Mouse (Mus musculus): Measurements from ENCODE around the gene Clec4e. TPM values are rescaled to one million over a fixed set of nuclear protein-coding genes. Genes with fewer than 3 reads are reported as not detected.
"Not testable (repeated sequence)": the region's sequence is repeated elsewhere in the genome, so short reads cannot be mapped to it uniquely, and the experiment has no call there.

Clec4e gene
- polyA plus RNA-seq (2014; fragmentation: Nextera tagmentation; extraction: Ambion mirVana): not detected in 2 replicates

- Histone ChIP-seq H3K4me3 (ENCODE audit: low read depth, low read length) (no peak within 1 kb of the TSS), H3K9me3 (ENCODE audit: control insufficient read depth, low read length) (no peaks in the 10 kb centered on the region), H3K27ac (ENCODE audit: low read depth, low read length) (no peak within 1 kb of the TSS), H3K4me1 (ENCODE audit: control insufficient read depth, insufficient read depth, low read length) (no peaks in the 10 kb centered on the region), H3K9ac (ENCODE audit: low read length) (no peak within 1 kb of the TSS), H3K36me3 (ENCODE audit: control insufficient read depth, insufficient read depth, low read length) (no peaks in the 10 kb centered on the region), H3K27me3 (ENCODE audit: control insufficient read depth, insufficient read depth, low read length) (no peaks in the 10 kb centered on the region), H3K4me2 (ENCODE audit: low read depth) (no peak within 1 kb of the TSS)
- 87% methylated on average over 4 of the region's 4 CpGs for WGBS
- DNase-seq (ENCODE audit: low spot score) (no peak), ATAC-seq (ENCODE audit: insufficient read depth, low FRiP score, low TSS enrichment) (no peak)
These were observed at the start of gene Clec4e for GRCm38 (mm10) chr6:123289753-123290152. Gene Clec4e, minus strand, starts transcription at chr6:123289870.

- WGBS: 48% methylated on average over 2 of the region's 2 CpGs
- Histone ChIP-seq H3K27me3 (ENCODE audit: control insufficient read depth, insufficient read depth, low read length) (no peaks in the 10 kb centered on the region), H3K36me3 (ENCODE audit: control insufficient read depth, insufficient read depth, low read length) (no peaks in the 10 kb centered on the region), H3K4me3 (ENCODE audit: low read depth, low read length) (no peak overlapping the region), H3K4me1 (ENCODE audit: control insufficient read depth, insufficient read depth, low read length) (no peaks in the 10 kb centered on the region), H3K9me3 (ENCODE audit: control insufficient read depth, low read length) (no peaks in the 10 kb centered on the region), H3K9ac (ENCODE audit: low read length) (no peak overlapping the region), H3K4me2 (ENCODE audit: low read depth) (no peak overlapping the region), H3K27ac (ENCODE audit: low read depth, low read length) (no peak overlapping the region)
- no peak for ATAC-seq (ENCODE audit: insufficient read depth, low FRiP score, low TSS enrichment)
- DNase-seq (ENCODE audit: low spot score): no peak
These were observed 42.8 kb upstream of the Clec4e start for GRCm38 (mm10) chr6:123332503-123332902.

GRCm38 (mm10) chr6:123308033-123308432 is 18.4 kb upstream of the Clec4e start, which contains the start of gene Vmn2r19:
Gene Vmn2r19, plus strand, starts transcription at chr6:123308333.
- 83% methylated on average over 2 of the region's 2 CpGs for WGBS
- no peaks in the 10 kb centered on the region for H3K4me1 ChIP-seq (ENCODE audit: control insufficient read depth, insufficient read depth, low read length)
- no peak within 1 kb of the TSS for H3K4me3 ChIP-seq (ENCODE audit: low read depth, low read length)
- no peaks in the 10 kb centered on the region for H3K9me3 ChIP-seq (ENCODE audit: control insufficient read depth, low read length)
- no peaks in the 10 kb centered on the region for H3K36me3 ChIP-seq (ENCODE audit: control insufficient read depth, insufficient read depth, low read length)
- no peaks in the 10 kb centered on the region for H3K27me3 ChIP-seq (ENCODE audit: control insufficient read depth, insufficient read depth, low read length)
- no peak for DNase-seq (ENCODE audit: low spot score)
- no peak for ATAC-seq (ENCODE audit: insufficient read depth, low FRiP score, low TSS enrichment)
- H3K4me2 ChIP-seq (ENCODE audit: low read depth): no peak within 1 kb of the TSS
- no peak within 1 kb of the TSS for H3K27ac ChIP-seq (ENCODE audit: low read depth, low read length)
- H3K9ac ChIP-seq (ENCODE audit: low read length): no peak within 1 kb of the TSS

GRCm38 (mm10) chr6:123306315-123306714 is 16.6 kb upstream of the Clec4e start:
- H3K4me3 ChIP-seq (ENCODE audit: low read depth, low read length); ATAC-seq (ENCODE audit: insufficient read depth, low FRiP score, low TSS enrichment); H3K27me3 ChIP-seq (ENCODE audit: control insufficient read depth, insufficient read depth, low read length); H3K9me3 ChIP-seq (ENCODE audit: control insufficient read depth, low read length); H3K36me3 ChIP-seq (ENCODE audit: control insufficient read depth, insufficient read depth, low read length); H3K4me1 ChIP-seq (ENCODE audit: control insufficient read depth, insufficient read depth, low read length); H3K9ac ChIP-seq (ENCODE audit: low read length); H3K27ac ChIP-seq (ENCODE audit: low read depth, low read length); DNase-seq (ENCODE audit: low spot score); H3K4me2 ChIP-seq (ENCODE audit: low read depth): not testable (repeated sequence)
- 80% methylated on average over 7 of the region's 7 CpGs for WGBS

GRCm38 (mm10) chr6:123296687-123297086 is 7.0 kb upstream of the Clec4e start:
- DNase-seq (ENCODE audit: low spot score) (no peak), ATAC-seq (ENCODE audit: insufficient read depth, low FRiP score, low TSS enrichment) (no peak)
- Histone ChIP-seq H3K9ac (ENCODE audit: low read length) (no peak overlapping the region), H3K27me3 (ENCODE audit: control insufficient read depth, insufficient read depth, low read length) (no peaks in the 10 kb centered on the region), H3K36me3 (ENCODE audit: control insufficient read depth, insufficient read depth, low read length) (no peaks in the 10 kb centered on the region), H3K4me3 (ENCODE audit: low read depth, low read length) (no peak overlapping the region), H3K4me1 (ENCODE audit: control insufficient read depth, insufficient read depth, low read length) (no peaks in the 10 kb centered on the region), H3K4me2 (ENCODE audit: low read depth) (no peak overlapping the region), H3K27ac (ENCODE audit: low read depth, low read length) (no peak overlapping the region), H3K9me3 (ENCODE audit: control insufficient read depth, low read length) (no peaks in the 10 kb centered on the region)
- WGBS: 63% methylated on average over 1 of the region's 1 CpGs

GRCm38 (mm10) chr6:123293509-123293908 is 3.8 kb upstream of the Clec4e start:
- WGBS: 89% methylated on average over 11 of the region's 11 CpGs
- H3K9ac ChIP-seq (ENCODE audit: low read length); H3K4me3 ChIP-seq (ENCODE audit: low read depth, low read length); ATAC-seq (ENCODE audit: insufficient read depth, low FRiP score, low TSS enrichment); H3K27me3 ChIP-seq (ENCODE audit: control insufficient read depth, insufficient read depth, low read length); H3K4me1 ChIP-seq (ENCODE audit: control insufficient read depth, insufficient read depth, low read length); H3K27ac ChIP-seq (ENCODE audit: low read depth, low read length); H3K9me3 ChIP-seq (ENCODE audit: control insufficient read depth, low read length); H3K36me3 ChIP-seq (ENCODE audit: control insufficient read depth, insufficient read depth, low read length); DNase-seq (ENCODE audit: low spot score); H3K4me2 ChIP-seq (ENCODE audit: low read depth): not testable (repeated sequence)

- no peak for DNase-seq (ENCODE audit: low spot score)
- no peak overlapping the region for H3K27ac ChIP-seq (ENCODE audit: low read depth, low read length)
- 94% methylated on average over 1 of the region's 1 CpGs for WGBS
- H3K4me1 ChIP-seq (ENCODE audit: control insufficient read depth, insufficient read depth, low read length): no peaks in the 10 kb centered on the region
- H3K4me2 ChIP-seq (ENCODE audit: low read depth): no peak overlapping the region
- H3K4me3 ChIP-seq (ENCODE audit: low read depth, low read length): no peak overlapping the region
- H3K9ac ChIP-seq (ENCODE audit: low read length): no peak overlapping the region
- H3K27me3 ChIP-seq (ENCODE audit: control insufficient read depth, insufficient read depth, low read length): no peaks in the 10 kb centered on the region
- ATAC-seq (ENCODE audit: insufficient read depth, low FRiP score, low TSS enrichment): no peak
- no peaks in the 10 kb centered on the region for H3K36me3 ChIP-seq (ENCODE audit: control insufficient read depth, insufficient read depth, low read length)
- H3K9me3 ChIP-seq (ENCODE audit: control insufficient read depth, low read length): no peaks in the 10 kb centered on the region
These were observed 3.2 kb upstream of the Clec4e start for GRCm38 (mm10) chr6:123292751-123293400.

- Histone ChIP-seq H3K4me2 (ENCODE audit: low read depth) (no peak overlapping the region), H3K4me3 (ENCODE audit: low read depth, low read length) (no peak overlapping the region), H3K4me1 (ENCODE audit: control insufficient read depth, insufficient read depth, low read length) (no peaks in the 10 kb centered on the region), H3K9me3 (ENCODE audit: control insufficient read depth, low read length) (no peaks in the 10 kb centered on the region), H3K27me3 (ENCODE audit: control insufficient read depth, insufficient read depth, low read length) (no peaks in the 10 kb centered on the region), H3K9ac (ENCODE audit: low read length) (no peak overlapping the region), H3K27ac (ENCODE audit: low read depth, low read length) (no peak overlapping the region), H3K36me3 (ENCODE audit: control insufficient read depth, insufficient read depth, low read length) (no peaks in the 10 kb centered on the region)
- 91% methylated on average over 10 of the region's 10 CpGs for WGBS
- no peak for ATAC-seq (ENCODE audit: insufficient read depth, low FRiP score, low TSS enrichment)
- DNase-seq (ENCODE audit: low spot score): no peak
These were observed 739 bp downstream of the Clec4e start for GRCm38 (mm10) chr6:123288931-123289330.

GRCm38 (mm10) chr6:123286311-123286710 is 3.4 kb downstream of the Clec4e start:
- H3K4me3 ChIP-seq (ENCODE audit: low read depth, low read length): no peak overlapping the region
- no peaks in the 10 kb centered on the region for H3K9me3 ChIP-seq (ENCODE audit: control insufficient read depth, low read length)
- no peaks in the 10 kb centered on the region for H3K36me3 ChIP-seq (ENCODE audit: control insufficient read depth, insufficient read depth, low read length)
- 91% methylated on average over 2 of the region's 2 CpGs for WGBS
- no peaks in the 10 kb centered on the region for H3K4me1 ChIP-seq (ENCODE audit: control insufficient read depth, insufficient read depth, low read length)
- no peak overlapping the region for H3K4me2 ChIP-seq (ENCODE audit: low read depth)
- no peak overlapping the region for H3K9ac ChIP-seq (ENCODE audit: low read length)
- DNase-seq (ENCODE audit: low spot score) (no peak), ATAC-seq (ENCODE audit: insufficient read depth, low FRiP score, low TSS enrichment) (no peak)
- H3K27ac ChIP-seq (ENCODE audit: low read depth, low read length): no peak overlapping the region
- no peaks in the 10 kb centered on the region for H3K27me3 ChIP-seq (ENCODE audit: control insufficient read depth, insufficient read depth, low read length)

Measured in neural tube, embryonic 11.5 days (tissue).